Mouse (Mus musculus) neural tube, embryonic 15.5 days (tissue): Measurements from ENCODE around the gene Mettl27. TPM values are rescaled to one million over a fixed set of nuclear protein-coding genes. Genes with fewer than 3 reads are reported as not detected.

ENCODE experiments used
- ATAC-seq: fragments of 200-750 bp; cut with Nextera tagmentation; 2 replicates; pipeline ENCODE4 v1.8.0; 2017; ENCODE audit warnings: mild to moderate bottlenecking, moderate TSS enrichment, moderate library complexity; ENCODE audit not compliant: low FRiP score
- H3K27ac ChIP-seq: fragments of 300-500 bp; sonication (generic); replicated peaks from 2 replicates; pipeline ENCODE4 v1.5.1; 2015; ENCODE audit warnings: mild to moderate bottlenecking, inconsistent platforms
- H3K27me3 ChIP-seq: fragments of 300-500 bp; sonication (generic); replicated peaks from 2 replicates; pipeline ENCODE4 v1.6.1; 2015; ENCODE audit warnings: inconsistent platforms
- H3K36me3 ChIP-seq: fragments of 300-500 bp; sonication (generic); 2 replicates; pipeline ENCODE4 v1.6.1; 2015; ENCODE audit warnings: inconsistent platforms
- H3K4me1 ChIP-seq: fragments of 300-500 bp; sonication (generic); 2 replicates; pipeline ENCODE4 v1.6.1; 2015; ENCODE audit warnings: inconsistent platforms
- H3K4me2 ChIP-seq: fragments of 300-500 bp; sonication (generic); 2 replicates; pipeline ENCODE4 v1.6.1; 2015; ENCODE audit warnings: inconsistent platforms, mild to moderate bottlenecking, moderate library complexity
- H3K4me3 ChIP-seq: fragments of 300-500 bp; sonication (generic); replicated peaks from 2 replicates; pipeline ENCODE4 v1.5.1; 2015; ENCODE audit warnings: mild to moderate bottlenecking, inconsistent platforms
- H3K9ac ChIP-seq: fragments of 300-500 bp; sonication (generic); replicated peaks from 2 replicates; pipeline ENCODE4 v1.6.1; 2015; ENCODE audit warnings: mild to moderate bottlenecking, inconsistent platforms
- H3K9me3 ChIP-seq: fragments of 300-500 bp; sonication (generic); replicated peaks from 2 replicates; pipeline ENCODE4 v1.6.1; 2016; ENCODE audit warnings: inconsistent platforms
- WGBS: fragments of 180-500 bp; shearing (Covaris S2); methylation state at CpG from one replicate; pipeline ENCODE4 v1.1.7; 2015; ENCODE audit warnings: mixed read lengths; 5-methylcytosine and 5-hydroxymethylcytosine counted together
- polyA plus RNA-seq: library from polyadenylated mRNA; unstranded; fragments of >200 nt; fragmentation: Nextera tagmentation; extraction: Ambion mirVana; gene quantifications from 2 replicates; pipeline ENCODE4 v1.2.1, GENCODE M21; 2015

Mettl27 gene
- 4.2 and 9.2 TPM in 2 replicates for polyA plus RNA-seq

- Histone ChIP-seq H3K4me1 (peaks cover 8% of the 10 kb centered on the region), H3K27ac (peak within 1 kb of the TSS; percentile 54; the same call in 1 of the 2 replicates), H3K4me3 (peak within 1 kb of the TSS; percentile 71), H3K9me3 (no peaks in the 10 kb centered on the region), H3K4me2 (peak within 1 kb of the TSS; percentile 98), H3K9ac (peak within 1 kb of the TSS; percentile 73), H3K27me3 (no peaks in the 10 kb centered on the region; the same call in 1 of the 2 replicates), H3K36me3 (no peaks in the 10 kb centered on the region)
- WGBS = 1% methylated on average over 40 of the region's 41 CpGs
- peak; percentile 97 for ATAC-seq
These were observed at the start of gene Mettl27 for GRCm38 (mm10) chr5:134932179-134932902. TSS of gene Mettl27 (plus strand) at chr5:134932368.

- no peak overlapping the region for H3K27ac ChIP-seq
- no peaks in the 10 kb centered on the region for H3K27me3 ChIP-seq
- 84% methylated on average over 3 of the region's 3 CpGs for WGBS
- no peak overlapping the region for H3K4me3 ChIP-seq
- H3K4me2 ChIP-seq = no peak overlapping the region
- no peaks in the 10 kb centered on the region for H3K4me1 ChIP-seq
- no peaks in the 10 kb centered on the region for H3K9me3 ChIP-seq
- no peak overlapping the region for H3K9ac ChIP-seq
- no peaks in the 10 kb centered on the region for H3K36me3 ChIP-seq
- no peak for ATAC-seq
These were observed 49.1 kb upstream of the Mettl27 start for GRCm38 (mm10) chr5:134883077-134883476.

GRCm38 (mm10) chr5:134887447-134888335, 44.5 kb upstream of the Mettl27 start:
- 59% methylated on average over 18 of the region's 18 CpGs for WGBS

GRCm38 (mm10) chr5:134888505-134888904, 43.7 kb upstream of the Mettl27 start:
- Histone ChIP-seq H3K36me3 (no peaks in the 10 kb centered on the region), H3K4me3 (no peak overlapping the region), H3K4me1 (no peaks in the 10 kb centered on the region), H3K9ac (no peak overlapping the region), H3K27ac (no peak overlapping the region), H3K9me3 (no peaks in the 10 kb centered on the region), H3K4me2 (no peak overlapping the region), H3K27me3 (no peaks in the 10 kb centered on the region)
- WGBS = 87% methylated on average over 7 of the region's 7 CpGs
- ATAC-seq = no peak

More at GRCm38 (mm10) chr5:134887447-134888335, 44.5 kb upstream of the Mettl27 start:
- no peak for ATAC-seq
- Histone ChIP-seq H3K9ac (no peak overlapping the region), H3K4me1 (no peaks in the 10 kb centered on the region), H3K27ac (no peak overlapping the region), H3K36me3 (no peaks in the 10 kb centered on the region), H3K4me2 (no peak overlapping the region), H3K9me3 (no peaks in the 10 kb centered on the region), H3K27me3 (no peaks in the 10 kb centered on the region), H3K4me3 (no peak overlapping the region)

- no peaks in the 10 kb centered on the region for H3K36me3 ChIP-seq
- H3K4me1 ChIP-seq = 0 out of 2 replicates have a peak, but pooled peaks cover 2% of the 10 kb centered on the region
- no peak overlapping the region for H3K9ac ChIP-seq
- ATAC-seq = no peak
- 86% methylated on average over 6 of the region's 6 CpGs for WGBS
- H3K4me2 ChIP-seq = no peak overlapping the region
- no peaks in the 10 kb centered on the region for H3K27me3 ChIP-seq
- no peak overlapping the region for H3K27ac ChIP-seq
- no peak overlapping the region for H3K4me3 ChIP-seq
- H3K9me3 ChIP-seq = no peaks in the 10 kb centered on the region
These were observed 41.5 kb upstream of the Mettl27 start for GRCm38 (mm10) chr5:134890601-134891054.

GRCm38 (mm10) chr5:134891552-134891951, 40.6 kb upstream of the Mettl27 start:
- Histone ChIP-seq H3K4me2 (no peak overlapping the region), H3K4me3 (no peak overlapping the region), H3K9ac (no peak overlapping the region), H3K36me3 (no peaks in the 10 kb centered on the region), H3K27me3 (no peaks in the 10 kb centered on the region), H3K4me1 (0 out of 2 replicates have a peak, but pooled peaks cover 2% of the 10 kb centered on the region), H3K27ac (no peak overlapping the region), H3K9me3 (no peaks in the 10 kb centered on the region)
- no peak for ATAC-seq
- 69% methylated on average over 8 of the region's 8 CpGs for WGBS

GRCm38 (mm10) chr5:134892717-134893116, 39.5 kb upstream of the Mettl27 start:
- Histone ChIP-seq H3K27ac (no peak overlapping the region), H3K4me3 (no peak overlapping the region), H3K4me1 (0 out of 2 replicates have a peak, but pooled peaks cover 2% of the 10 kb centered on the region), H3K36me3 (no peaks in the 10 kb centered on the region), H3K9ac (no peak overlapping the region), H3K27me3 (no peaks in the 10 kb centered on the region), H3K9me3 (no peaks in the 10 kb centered on the region), H3K4me2 (no peak overlapping the region)
- 83% methylated on average over 5 of the region's 5 CpGs for WGBS
- ATAC-seq = no peak

GRCm38 (mm10) chr5:134895291-134895690, 36.9 kb upstream of the Mettl27 start:
- 0 out of 2 replicates have a peak, but pooled peaks cover 2% of the 10 kb centered on the region for H3K4me1 ChIP-seq
- WGBS = 66% methylated on average over 8 of the region's 8 CpGs
- ATAC-seq = no peak

GRCm38 (mm10) chr5:134896965-134897364, 35.2 kb upstream of the Mettl27 start:
- Histone ChIP-seq H3K27me3 (no peaks in the 10 kb centered on the region), H3K4me3 (no peak overlapping the region), H3K36me3 (no peaks in the 10 kb centered on the region), H3K4me1 (peaks cover 6% of the 10 kb centered on the region), H3K4me2 (no peak overlapping the region), H3K27ac (no peak overlapping the region), H3K9ac (no peak overlapping the region), H3K9me3 (no peaks in the 10 kb centered on the region)
- ATAC-seq = no peak
- WGBS = 78% methylated on average over 8 of the region's 8 CpGs

More at GRCm38 (mm10) chr5:134895291-134895690, 36.9 kb upstream of the Mettl27 start:
- H3K27me3 ChIP-seq = no peaks in the 10 kb centered on the region
- no peak overlapping the region for H3K9ac ChIP-seq
- H3K27ac ChIP-seq = no peak overlapping the region
- H3K9me3 ChIP-seq = no peaks in the 10 kb centered on the region
- H3K4me2 ChIP-seq = no peak overlapping the region
- no peaks in the 10 kb centered on the region for H3K36me3 ChIP-seq
- no peak overlapping the region for H3K4me3 ChIP-seq

- no peak for ATAC-seq
- WGBS = 64% methylated on average over 17 of the region's 17 CpGs
- no peak overlapping the region for H3K27ac ChIP-seq
- no peaks in the 10 kb centered on the region for H3K9me3 ChIP-seq
- H3K4me3 ChIP-seq = no peak overlapping the region
- H3K36me3 ChIP-seq = no peaks in the 10 kb centered on the region
- no peaks in the 10 kb centered on the region for H3K27me3 ChIP-seq
- H3K4me2 ChIP-seq = no peak overlapping the region
- no peak overlapping the region for H3K9ac ChIP-seq
- peaks cover 6% of the 10 kb centered on the region for H3K4me1 ChIP-seq
These were observed 34.6 kb upstream of the Mettl27 start for GRCm38 (mm10) chr5:134897596-134897995.

GRCm38 (mm10) chr5:134901012-134901643, 31.0 kb upstream of the Mettl27 start:
- H3K36me3 ChIP-seq = no peaks in the 10 kb centered on the region
- no peak for ATAC-seq
- peaks cover 4% of the 10 kb centered on the region for H3K4me1 ChIP-seq
- no peak overlapping the region for H3K9ac ChIP-seq
- 41% methylated on average over 12 of the region's 12 CpGs for WGBS
- no peak overlapping the region for H3K4me3 ChIP-seq
- H3K27ac ChIP-seq = no peak overlapping the region
- no peaks in the 10 kb centered on the region for H3K27me3 ChIP-seq
- H3K9me3 ChIP-seq = no peaks in the 10 kb centered on the region
- H3K4me2 ChIP-seq = no peak overlapping the region
